In genomic region chr9:56997206-56997605, GRCm38 (mm10) we compare ENCODE assay signal across 8 mouse cellular contexts. TPM values are rescaled to one million over a fixed set of nuclear protein-coding genes. Genes with fewer than 3 reads are reported as not detected.
A peak's percentile ranks its signal among the peaks of the same experiment; 100 is the strongest.
DNase-seq lines count a peak whose midpoint lies in the region; ATAC-seq and TF ChIP-seq lines count a peak whose summit lies in the region.
"Not testable (repeated sequence)": the region's sequence is repeated elsewhere in the genome, so short reads cannot be mapped to it uniquely, and the experiment has no call there.
"Had no signal": no experiment of that assay in that cellular context is flagged by ENCODE, and none has a peak within 500 bp of the region (broad histone marks: within the 10 kb centered on the region; RNA-seq: fewer than 3 reads in every experiment).

No protein-coding gene starts in this region.

- in situ Hi-C loops in CH12.LX (cut with MboI; ENCODE audit: low pct_ligation_motif_present, low pct_unique_long_range_greater_than_20kb, low sequenced_read_pairs) = not testable (repeated sequence)

- not testable (repeated sequence) for TF ChIP-seq POLR2A in CH12.LX (IDR thresholded peaks at IDR 0.05; ENCODE audit: low read depth, low read length)

- H3K36me3 ChIP-seq in CH12.LX (replicated peaks in 1 of 2; ENCODE audit: control insufficient read depth in 1 of 2, insufficient read depth in 1 of 2, low read length in 1 of 2); neural tube, embryonic 13.5 days: not testable (repeated sequence)

- not testable (repeated sequence) for TF ChIP-seq CTCF in CH12.LX (conservative IDR thresholded peaks at IDR 0.05 in 1 of 2, IDR thresholded peaks at IDR 0.05 in 1 of 2; ENCODE audit: low read depth in 2 of 2, low read length in 2 of 2)

- not testable (repeated sequence) for H3K9ac ChIP-seq in CH12.LX (ENCODE audit: insufficient read depth, low read depth); neural tube, embryonic 13.5 days

- H3K27ac ChIP-seq in CH12.LX (ENCODE audit: insufficient read depth, low read depth); neural tube, embryonic 13.5 days (replicated peaks): not testable (repeated sequence)

- intact Hi-C loops in gastrocnemius, postnatal 14 days (cut with DNase I; ENCODE audit: low total_unique reads); left cerebral cortex, postnatal 4 days (cut with DNase I): not testable (repeated sequence)

- not testable (repeated sequence) for H3K4me1 ChIP-seq in CH12.LX (ENCODE audit: control insufficient read depth in 1 of 2, insufficient read depth in 2 of 2)
- peaks cover 28% of the 10 kb centered on the region for H3K4me1 ChIP-seq in neural tube, embryonic 13.5 days (replicated peaks)

- peaks cover 28% of the 10 kb centered on the region for H3K79me2 ChIP-seq in CH12.LX (replicated peaks; ENCODE audit: control insufficient read depth, extremely low read depth, insufficient read depth, poor library complexity, severe bottlenecking)

- not testable (repeated sequence) for ATAC-seq in neural tube, embryonic 13.5 days (ENCODE audit: low read depth)

- WGBS in neural tube, embryonic 13.5 days = 87% methylated on average over 1 of the region's 1 CpGs

- H3K4me3 ChIP-seq in CH12.LX (replicated peaks in 1 of 3; ENCODE audit: low read depth in 2 of 3, low read length in 2 of 3, poor library complexity in 1 of 3); neural tube, embryonic 13.5 days: not testable (repeated sequence)

- TF ChIP-seq EP300 in CH12.LX (IDR thresholded peaks at IDR 0.05; ENCODE audit: low read length) = not testable (repeated sequence)

- H3K4me2 ChIP-seq in CH12.LX (ENCODE audit: insufficient read depth, low read depth, poor library complexity, severe bottlenecking) = not testable (repeated sequence)
- peak overlapping the region; percentile 88; the same call in 1 of the 2 replicates for H3K4me2 ChIP-seq in neural tube, embryonic 13.5 days

- not testable (repeated sequence) for H3K9me3 ChIP-seq in CH12.LX (replicated peaks; ENCODE audit: low read length); neural tube, embryonic 13.5 days

- not testable (repeated sequence) for DNase-seq in CH12.LX (ENCODE audit: extremely low read depth)
- DNase-seq in adrenal gland, postnatal 10 days = peak; percentile 77
- peak; percentile 49 to 59 for DNase-seq in cerebellum, postnatal 10 days
- peak; percentile 9 for DNase-seq in gastrocnemius, postnatal 14 days
- DNase-seq in kidney, adult 18-20 months = peak; percentile 19
- peak; percentile 10 for DNase-seq in left cerebral cortex, postnatal 4 days

- dilution Hi-C loops in CH12.LX (cut with MboI; ENCODE audit: extremely low pct_ligation_motif_present, extremely low pct_unique_long_range_greater_than_20kb, low sequenced_read_pairs) = not testable (repeated sequence)

- H3K27me3 ChIP-seq in CH12.LX (replicated peaks); neural tube, embryonic 13.5 days: not testable (repeated sequence)

- not testable (repeated sequence) for TF ChIP-seq RAD21 in CH12.LX (IDR thresholded peaks at IDR 0.05; ENCODE audit: low read depth, low read length)

TF ChIP-seq in CH12.LX, 34 proteins besides CTCF, POLR2A, EP300 and RAD21:
- peak; percentile 79 for TF ChIP-seq ZNF384 (IDR thresholded peaks at IDR 0.05; ENCODE audit: low read depth, low read length)

RNA-seq across cellular contexts. Expression of gene Ptpn9, which starts 2.5 kb away (rescaled TPM):
- total RNA-seq in CH12.LX (2012; rRNA removed) = 10.4 and 11.3 TPM in 2 replicates
- 10.4 and 10.9 TPM in 2 replicates for total RNA-seq in CH12.LX (2014; rRNA removed)
- 17.7 and 21.3 TPM in 2 replicates for polyA plus RNA-seq in CH12.LX (2012; ENCODE audit: insufficient read length, low read depth)
- total RNA-seq in adrenal gland, postnatal 10 days (2021) = 10 to 100 TPM; 39.3 to 41.1 TPM
- 1 to 10 TPM; 8.6 to 9.2 TPM for total RNA-seq in gastrocnemius, postnatal 14 days (2021)
- 10 to 100 TPM; 39.2 to 41.3 TPM for total RNA-seq in left cerebral cortex, postnatal 4 days (2021)
- 24.4 and 25.3 TPM in 2 replicates for polyA plus RNA-seq in neural tube, embryonic 13.5 days (2015; fragmentation: Nextera tagmentation; extraction: Ambion mirVana)

RNA-seq across cellular contexts. Expression of gene Snupn, which starts 46.5 kb away (rescaled TPM):
- 21.2 and 22.3 TPM in 2 replicates for total RNA-seq in CH12.LX (2012; rRNA removed)
- total RNA-seq in CH12.LX (2014; rRNA removed) = 25.1 and 27.3 TPM in 2 replicates
- 18.3 and 21.8 TPM in 2 replicates for polyA plus RNA-seq in CH12.LX (2012; ENCODE audit: insufficient read length, low read depth)
- total RNA-seq in adrenal gland, postnatal 10 days (2021) = 10 to 100 TPM in 1 of 2 experiments, 1 to 10 TPM in 1; 9.7 to 11.4 TPM
- total RNA-seq in gastrocnemius, postnatal 14 days (2021) = 1 to 10 TPM; 7.3 to 7.4 TPM
- total RNA-seq in left cerebral cortex, postnatal 4 days (2021) = 10 to 100 TPM; 16.7 to 16.9 TPM
- 28.7 and 29.0 TPM in 2 replicates for polyA plus RNA-seq in neural tube, embryonic 13.5 days (2015; fragmentation: Nextera tagmentation; extraction: Ambion mirVana)
- polyA plus RNA-seq: erythroblast, embryonic 14.5 days had no signal

RNA-seq across cellular contexts. Expression of gene Imp3, which starts 59.9 kb away (rescaled TPM):
- total RNA-seq in CH12.LX (2012; rRNA removed) (196 and 197 TPM in 2 replicates), CH12.LX (2014; rRNA removed) (134 and 165 TPM in 2 replicates)
- polyA plus RNA-seq in CH12.LX (2012; ENCODE audit: insufficient read length, low read depth) = 134 and 154 TPM in 2 replicates
- total RNA-seq in adrenal gland, postnatal 10 days (2021) = 10 to 100 TPM; 84.4 to 87.6 TPM
- 10 to 100 TPM; 40.1 to 43.1 TPM for total RNA-seq in gastrocnemius, postnatal 14 days (2021)
- 10 to 100 TPM; 52.1 to 53.0 TPM for total RNA-seq in left cerebral cortex, postnatal 4 days (2021)
- polyA plus RNA-seq in neural tube, embryonic 13.5 days (2015; fragmentation: Nextera tagmentation; extraction: Ambion mirVana) = 80.2 and 85.5 TPM in 2 replicates
